Mouse (Mus musculus): ENCODE results near the gene Alkbh1.
"Not testable (repeated sequence)": the region's sequence is repeated elsewhere in the genome, so short reads cannot be mapped to it uniquely, and the experiment has no call there.

DNA sequence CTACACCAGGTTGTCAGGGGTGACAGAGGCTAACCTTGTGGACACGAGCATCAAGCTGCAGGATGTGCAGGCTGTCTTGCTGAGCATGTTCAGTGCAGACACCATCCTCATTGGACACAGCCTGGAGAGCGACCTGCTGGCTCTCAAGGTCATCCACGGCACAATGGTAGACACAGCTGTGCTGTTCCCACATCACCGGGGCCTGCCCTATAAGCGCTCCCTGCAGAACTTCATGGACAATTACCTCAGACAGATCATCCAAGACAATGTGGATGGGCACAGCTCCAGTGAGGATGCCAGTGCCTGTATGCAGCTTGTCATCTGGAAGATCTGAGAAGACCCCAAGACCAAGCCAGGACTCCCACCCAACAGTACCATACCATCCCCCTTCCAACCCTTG, 38.7 kb upstream of the Alkbh1 start:
- TF ChIP-seq CTCF (conservative IDR thresholded peaks at IDR 0.05 in 1 of 2, IDR thresholded peaks at IDR 0.05 in 1 of 2; ENCODE audit: low read depth in 2 of 2, low read length in 2 of 2); ZC3H11A (IDR thresholded peaks at IDR 0.05; ENCODE audit: low read depth, low read length); POLR2AphosphoS2 (IDR thresholded peaks at IDR 0.05; ENCODE audit: low read depth, low read length); ELF1 (IDR thresholded peaks at IDR 0.05; ENCODE audit: low read depth, low read length); EP300 (IDR thresholded peaks at IDR 0.05; ENCODE audit: low read length); ZMIZ1 (IDR thresholded peaks at IDR 0.05; ENCODE audit: low read depth, low read length): not testable (repeated sequence)
